Mouse (Mus musculus): ENCODE data around the gene Fam198a.
"Not testable (repeated sequence)": the region's sequence is repeated elsewhere in the genome, so short reads cannot be mapped to it uniquely, and the experiment has no call there.

Fam198a gene

GRCm38 (mm10) chr9:122018782-122019395 is 68.1 kb downstream of the Fam198a start:
- DNase-seq (ENCODE audit: extremely low spot score, low read depth, low spot score), result no peak

- DNase-seq (ENCODE audit: extremely low spot score, low read depth, low spot score), result no peak
Observed at GRCm38 (mm10) chr9:122020321-122020720, 69.5 kb downstream of the Fam198a start.

- not testable (repeated sequence) for DNase-seq (ENCODE audit: extremely low spot score, low read depth, low spot score)
Observed at GRCm38 (mm10) chr9:122021171-122021570, 70.4 kb downstream of the Fam198a start.

DNA sequence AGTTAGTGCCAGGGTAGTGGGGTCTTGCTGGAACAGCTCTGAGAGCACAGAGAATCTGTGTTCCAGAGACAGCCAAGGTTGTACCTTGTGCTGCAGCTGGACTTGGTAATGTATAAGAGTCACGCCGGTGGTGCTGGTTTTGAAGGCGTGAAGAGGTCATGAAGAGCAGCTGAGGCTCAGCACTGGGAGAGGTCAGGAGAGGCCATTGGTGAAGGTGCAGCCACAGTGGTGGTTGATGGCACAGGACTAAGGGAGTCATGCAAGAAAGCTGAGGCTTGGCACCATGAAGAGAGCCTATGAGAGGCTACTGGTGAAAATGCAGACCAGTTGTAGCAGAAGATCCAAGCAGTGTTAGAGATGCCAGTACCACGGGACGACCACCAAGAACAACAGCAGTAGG is 70.8 kb downstream of the Fam198a start:
- DNase-seq (ENCODE audit: extremely low spot score, low read depth, low spot score), result no peak

DNA sequence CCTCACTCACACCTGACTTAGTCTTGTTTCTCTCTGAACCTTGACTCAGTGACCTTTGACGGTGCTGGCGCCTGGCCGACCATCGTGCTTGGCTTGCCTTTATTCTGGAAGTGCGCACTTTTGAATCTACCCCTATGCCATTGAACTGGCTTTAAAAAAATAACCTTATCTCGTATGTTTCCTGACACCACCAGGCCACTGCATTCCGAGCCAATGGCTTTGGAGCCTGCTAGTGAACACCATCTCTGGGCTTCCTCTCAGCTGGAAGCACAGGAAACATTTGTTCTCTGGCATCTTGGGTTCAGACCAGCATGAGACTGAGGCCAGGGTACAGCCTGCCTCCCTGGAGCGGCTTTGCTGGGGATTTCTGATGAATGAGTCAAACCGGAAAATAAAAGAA is 72.0 kb downstream of the Fam198a start:
- DNase-seq (ENCODE audit: extremely low spot score, low read depth, low spot score), result no peak

DNA sequence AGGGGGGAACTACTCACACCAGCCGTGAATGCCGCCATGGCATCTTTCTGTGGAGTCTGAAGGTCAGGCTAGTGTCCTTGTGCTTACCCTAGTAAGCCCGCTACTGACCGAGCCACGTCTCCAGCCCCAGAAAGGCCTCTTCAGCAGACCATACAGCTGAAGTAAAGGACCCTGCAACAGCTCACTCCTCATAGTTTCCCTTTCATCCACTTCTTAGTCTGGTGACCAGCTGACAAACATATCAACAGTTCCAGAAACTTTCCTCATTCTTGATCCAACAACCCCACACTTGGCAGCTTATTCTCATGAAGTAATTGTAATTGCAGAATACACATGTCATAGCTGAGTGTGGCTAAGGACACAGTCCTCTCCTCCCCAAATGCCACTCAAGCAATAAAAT is 73.1 kb downstream of the Fam198a start:
- no peak for DNase-seq (ENCODE audit: extremely low spot score, low read depth, low spot score)

GRCm38 (mm10) chr9:122024419-122024818 is 73.6 kb downstream of the Fam198a start:
- DNase-seq (ENCODE audit: extremely low spot score, low read depth, low spot score), result no peak

DNA sequence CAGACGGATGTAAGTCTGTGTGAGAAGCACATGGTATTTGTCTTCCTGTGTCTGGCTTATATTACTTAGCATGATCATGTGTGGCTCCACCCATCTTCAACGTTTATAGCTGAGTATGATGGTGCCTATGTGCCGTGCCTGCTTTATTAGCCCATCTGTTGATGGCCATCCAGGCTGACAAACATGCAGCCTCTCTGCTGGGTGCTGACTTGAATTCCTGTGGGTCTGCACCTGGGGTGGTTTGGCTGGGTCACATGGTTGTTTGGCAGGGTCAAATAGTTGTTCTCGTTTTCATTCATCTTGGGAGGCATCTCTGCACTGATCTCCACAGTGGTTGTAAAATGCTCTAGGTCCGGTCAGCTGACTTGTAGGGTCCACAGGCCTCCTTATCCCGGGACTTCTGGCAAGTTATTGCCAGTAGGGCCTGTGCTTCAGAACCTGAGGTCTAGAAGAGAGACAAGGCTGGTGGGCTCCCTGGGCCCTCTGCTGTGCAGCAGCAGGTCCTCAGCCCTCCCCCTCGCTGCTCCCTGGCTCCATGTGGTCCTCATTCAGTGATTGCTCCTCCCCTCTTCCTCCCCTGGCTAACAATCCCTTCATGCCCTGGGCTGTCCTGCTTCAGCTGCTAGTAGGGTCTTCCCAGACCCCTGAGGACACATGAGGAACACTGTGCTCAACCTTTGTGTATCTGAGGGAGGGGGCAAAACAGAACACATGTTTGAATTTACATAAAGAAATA is 75.2 kb downstream of the Fam198a start:
- DNase-seq (ENCODE audit: extremely low spot score, low read depth, low spot score), result no peak

GRCm38 (mm10) chr9:122027081-122027913 is 76.5 kb downstream of the Fam198a start:
- no peak for DNase-seq (ENCODE audit: extremely low spot score, low read depth, low spot score)

- no peak for DNase-seq (ENCODE audit: extremely low spot score, low read depth, low spot score)
Observed at GRCm38 (mm10) chr9:122027914-122028745, 77.3 kb downstream of the Fam198a start.

GRCm38 (mm10) chr9:122029765-122030164 is 79.0 kb downstream of the Fam198a start:
- DNase-seq (ENCODE audit: extremely low spot score, low read depth, low spot score), result no peak
